Mouse (Mus musculus) kidney, adult 9 months (tissue): Measurements from ENCODE around the gene Azin2.
A peak's percentile ranks its signal among the peaks of the same experiment; 100 is the strongest.

Source experiments
- DNase-seq: peaks from one replicate; pipeline ENCODE4 v3.0.0; 2022

Azin2 gene

DNA sequence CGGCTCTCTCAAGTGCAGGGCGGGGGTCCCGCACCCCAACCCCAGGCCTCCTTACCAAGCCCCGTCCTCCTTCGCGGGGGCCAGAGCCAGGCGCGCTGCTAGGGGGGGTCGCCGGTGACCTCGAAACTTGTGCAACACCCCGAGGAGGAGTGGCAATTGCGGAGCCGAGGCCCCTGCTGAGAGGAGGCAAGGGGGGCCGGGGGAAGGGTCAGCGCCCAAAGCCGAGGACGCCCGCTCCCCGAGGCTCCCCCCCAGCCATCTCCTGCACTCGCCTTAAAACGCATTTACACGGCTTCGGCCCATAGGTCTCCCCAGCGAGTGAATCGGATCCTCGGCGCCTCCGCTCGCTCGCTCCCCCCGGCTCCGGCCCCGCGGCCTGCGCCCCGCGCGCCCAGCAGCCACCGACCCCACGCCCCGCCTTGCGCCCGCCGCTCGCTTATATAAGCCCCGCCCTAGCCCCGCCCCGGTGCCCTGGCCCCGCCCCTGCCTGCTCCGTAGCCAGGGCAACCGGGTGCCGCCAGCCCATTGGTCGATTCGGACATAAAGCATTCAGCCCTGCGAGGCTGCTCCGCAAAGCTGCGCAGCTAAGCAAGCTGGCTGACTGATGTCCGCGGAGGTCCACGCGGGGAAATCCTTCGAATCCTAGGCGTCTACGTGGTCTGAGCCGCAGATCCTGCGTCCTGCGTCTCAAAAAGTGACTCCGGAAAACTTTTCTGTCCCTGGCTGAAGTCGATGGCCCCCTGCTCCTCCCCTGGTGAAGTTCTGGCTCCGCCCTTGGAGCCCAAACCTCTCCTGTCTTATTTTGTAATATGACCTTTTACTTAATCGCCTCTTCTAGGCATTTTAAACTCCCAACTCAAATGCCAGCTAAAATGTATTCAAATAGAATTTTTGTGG lies at the start of gene Azin2:
Gene Azin2, minus strand, starts transcription at position 414 of the 897 bp plus-strand sequence.
- DNase-seq = peak; percentile 94

DNA sequence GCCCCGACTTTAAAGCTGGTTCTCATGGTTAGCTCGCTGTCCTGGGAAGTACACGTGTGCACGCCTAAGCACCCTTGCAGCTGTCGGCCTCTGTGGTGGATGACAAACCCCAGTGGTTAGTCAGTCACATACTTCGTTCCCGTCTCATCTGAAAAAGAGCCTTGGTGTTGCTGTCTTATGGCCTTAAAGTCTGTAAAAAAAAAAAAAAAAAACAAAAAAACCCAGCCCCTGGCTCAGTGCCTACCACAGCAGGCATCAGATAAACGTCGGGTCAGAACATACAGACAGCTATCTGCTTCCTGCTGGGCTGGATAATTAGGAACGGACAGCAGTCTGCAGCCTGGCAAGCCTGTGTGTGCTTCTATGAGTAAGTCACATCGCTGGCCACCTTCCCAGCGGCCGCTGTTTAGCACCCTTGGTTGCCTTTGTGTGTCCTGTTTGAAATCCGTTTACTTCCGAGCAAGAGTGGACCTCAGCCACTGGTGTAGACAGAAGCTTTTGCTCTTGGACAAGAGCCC lies 49.4 kb upstream of the Azin2 start:
- DNase-seq = no peak

DNA sequence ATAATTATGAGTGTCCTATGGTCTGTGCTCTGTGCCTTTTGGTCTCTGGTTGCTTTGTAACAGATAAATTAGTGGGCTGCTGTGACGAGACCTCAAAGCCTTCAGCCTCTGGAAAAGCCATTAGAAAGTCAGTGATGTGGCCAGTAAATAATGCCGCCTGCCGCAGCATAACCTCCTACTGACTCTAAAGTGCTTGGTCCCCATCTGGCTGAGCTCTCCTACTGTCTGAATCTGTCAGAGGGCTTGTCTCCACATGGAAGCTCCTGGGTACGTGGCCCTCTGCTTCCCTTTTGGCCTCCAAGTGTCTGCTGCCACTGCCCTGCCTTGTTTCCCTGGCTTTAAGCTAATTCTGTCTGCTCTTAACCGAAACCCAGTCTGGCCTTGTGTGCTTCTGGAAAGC lies 47.3 kb upstream of the Azin2 start:
- no peak for DNase-seq

DNA sequence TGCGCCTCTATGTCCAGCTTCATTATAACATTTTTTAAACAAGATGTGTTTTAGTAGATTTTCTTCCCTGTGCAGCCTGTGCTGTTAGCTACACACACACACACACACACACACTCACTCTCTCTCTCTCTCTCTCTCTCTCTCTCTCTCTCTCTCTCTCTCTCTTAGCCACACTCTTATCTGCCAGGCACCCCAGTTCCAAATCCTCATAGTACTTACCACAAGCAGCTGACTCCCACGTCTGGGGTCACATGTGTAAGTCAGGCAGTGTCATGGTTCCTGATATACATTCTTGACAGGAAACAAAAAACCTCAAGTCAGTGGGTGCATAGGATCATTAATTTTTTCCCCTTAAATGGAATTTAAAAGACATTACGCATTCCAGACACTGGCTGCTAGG lies 46.4 kb upstream of the Azin2 start:
- DNase-seq = no peak

DNA sequence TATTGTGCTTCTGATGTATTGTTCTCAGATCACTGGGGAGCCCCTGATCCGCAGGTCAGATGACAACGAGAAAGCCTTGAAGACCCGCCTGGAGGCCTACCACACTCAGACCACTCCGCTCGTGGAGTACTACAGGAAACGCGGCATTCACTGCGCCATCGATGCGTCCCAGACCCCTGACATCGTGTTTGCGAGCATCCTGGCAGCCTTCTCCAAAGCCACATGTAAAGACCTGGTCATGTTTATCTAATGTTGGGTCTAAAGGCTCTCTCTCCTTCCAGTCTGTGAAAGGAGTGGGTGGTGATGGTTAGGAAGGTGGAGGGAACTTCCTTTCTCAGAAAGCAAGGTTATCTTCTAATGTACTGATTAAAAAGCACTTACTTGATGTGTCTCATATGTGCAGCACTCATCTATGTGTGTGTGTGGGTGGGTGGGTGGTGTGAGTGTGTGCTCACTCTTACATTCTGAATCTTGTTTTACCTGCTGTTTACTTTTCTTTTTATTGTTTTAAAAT lies 45.8 kb upstream of the Azin2 start:
- no peak for DNase-seq

DNA sequence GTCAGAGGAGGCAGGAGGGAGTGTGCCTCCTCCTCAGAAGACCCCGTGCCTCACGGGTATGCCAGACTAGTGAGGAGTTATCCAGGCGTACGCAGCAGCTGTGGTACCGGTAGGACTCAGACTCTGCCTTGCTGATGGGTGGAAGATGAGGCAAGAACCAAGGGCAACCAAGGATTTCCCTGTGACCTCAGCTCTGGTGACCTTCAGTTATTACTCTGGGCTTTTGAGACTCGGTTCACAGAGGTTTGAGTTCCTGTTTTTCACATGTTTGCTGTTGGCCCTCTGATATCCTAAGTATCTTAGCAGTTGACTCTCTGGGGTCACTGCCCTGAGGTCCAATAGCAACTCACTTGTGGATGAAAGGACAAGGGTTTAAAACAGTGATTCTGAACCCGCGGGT lies 41.5 kb upstream of the Azin2 start:
- DNase-seq = no peak

DNA sequence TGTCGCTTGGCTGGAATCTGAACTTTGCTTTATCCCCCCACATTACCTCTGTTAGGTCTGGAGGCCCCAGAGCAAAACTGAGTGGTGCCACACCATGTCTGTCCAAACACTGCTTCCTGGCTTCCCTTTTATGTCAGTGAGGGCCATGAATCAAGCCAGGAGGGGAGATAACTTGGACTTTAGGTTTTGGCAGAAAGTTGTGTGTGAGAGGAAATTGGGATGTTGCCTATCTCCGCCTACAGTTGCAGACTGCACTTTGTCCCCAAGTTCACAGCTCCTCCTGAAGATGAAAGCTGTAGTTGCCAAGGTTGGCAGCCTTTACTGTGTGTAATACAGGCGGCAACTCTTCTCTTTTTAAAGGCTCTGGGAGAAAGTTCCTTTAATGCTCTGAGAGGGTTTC lies 38.5 kb upstream of the Azin2 start:
- DNase-seq = peak; percentile 93

DNA sequence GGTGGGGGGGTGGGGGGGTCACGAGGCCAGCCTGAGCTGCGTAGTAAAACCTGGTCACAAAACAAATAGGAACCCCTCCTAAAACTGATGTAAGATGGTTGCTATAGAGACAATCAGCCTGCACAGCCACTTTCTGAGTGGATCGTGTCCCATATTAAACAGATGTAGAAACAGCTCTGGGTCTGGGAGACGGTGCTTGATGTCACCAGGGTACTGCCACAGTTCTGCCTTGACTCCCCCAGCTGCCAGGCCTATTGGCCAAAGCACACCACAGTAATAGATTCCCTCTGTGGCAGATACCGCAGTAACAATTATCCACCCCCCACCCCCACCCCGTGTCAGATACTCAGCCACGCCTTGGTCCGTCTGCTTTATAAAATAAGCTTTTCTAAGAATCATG lies 36.2 kb upstream of the Azin2 start:
- DNase-seq = no peak

DNA sequence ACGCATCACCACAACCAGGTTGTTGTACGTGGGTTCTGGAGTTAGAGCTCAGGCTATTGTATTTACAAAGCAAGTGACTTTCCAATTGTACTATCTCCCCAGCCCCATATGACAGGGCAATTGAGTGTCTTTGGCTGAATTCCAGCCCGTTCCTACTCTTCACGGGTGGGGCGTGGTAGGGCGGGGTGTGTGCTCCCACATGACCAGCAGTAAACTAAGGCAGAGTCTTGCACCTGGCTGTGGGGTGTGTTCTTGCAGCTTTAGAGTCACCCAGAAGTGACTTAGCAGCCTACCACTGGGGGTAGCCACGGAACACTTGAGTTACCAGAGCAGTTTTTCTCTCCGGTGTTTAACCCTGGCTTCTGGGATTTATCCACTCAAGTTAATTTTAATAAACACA lies 35.0 kb upstream of the Azin2 start:
- no peak for DNase-seq

DNA sequence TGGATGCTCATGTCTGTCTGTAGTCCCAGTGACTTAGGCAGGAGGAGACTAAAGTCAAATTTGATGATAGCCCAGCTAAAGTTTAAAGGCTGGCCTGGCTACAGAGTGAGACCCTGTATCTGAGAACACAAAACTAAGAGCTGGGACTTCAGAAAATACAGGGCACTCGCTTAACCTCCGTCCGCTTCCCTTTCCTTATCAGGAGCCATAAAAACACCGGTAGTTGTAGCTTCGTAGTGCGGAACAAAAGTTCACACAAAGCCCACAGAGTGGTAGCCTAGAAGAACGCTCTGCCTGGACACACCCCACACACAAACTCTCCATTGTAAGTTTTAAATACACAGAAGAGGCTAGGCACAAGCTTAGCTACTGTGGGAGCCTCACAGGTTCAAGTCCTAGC lies 33.0 kb upstream of the Azin2 start:
- DNase-seq = no peak

DNA sequence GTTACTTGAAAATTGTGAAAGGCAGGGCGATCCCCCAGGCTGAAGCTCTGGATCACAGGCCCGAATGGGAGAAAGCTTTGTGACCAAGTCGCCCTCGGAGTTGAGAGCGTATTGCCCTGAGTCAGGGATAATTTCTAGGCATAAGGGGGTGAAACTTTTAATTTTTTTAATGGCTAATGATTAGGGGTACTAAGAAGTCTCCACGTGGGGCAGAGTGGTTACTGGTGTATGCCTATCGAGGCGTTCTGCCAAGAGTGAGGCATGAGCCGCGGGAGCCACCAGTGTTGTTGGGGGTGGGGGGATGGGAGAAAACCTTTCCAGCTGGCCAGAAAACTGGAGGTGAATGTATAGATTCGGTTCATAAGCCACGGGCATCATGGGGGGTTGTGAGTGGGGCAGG lies 31.4 kb upstream of the Azin2 start:
- DNase-seq = no peak

DNA sequence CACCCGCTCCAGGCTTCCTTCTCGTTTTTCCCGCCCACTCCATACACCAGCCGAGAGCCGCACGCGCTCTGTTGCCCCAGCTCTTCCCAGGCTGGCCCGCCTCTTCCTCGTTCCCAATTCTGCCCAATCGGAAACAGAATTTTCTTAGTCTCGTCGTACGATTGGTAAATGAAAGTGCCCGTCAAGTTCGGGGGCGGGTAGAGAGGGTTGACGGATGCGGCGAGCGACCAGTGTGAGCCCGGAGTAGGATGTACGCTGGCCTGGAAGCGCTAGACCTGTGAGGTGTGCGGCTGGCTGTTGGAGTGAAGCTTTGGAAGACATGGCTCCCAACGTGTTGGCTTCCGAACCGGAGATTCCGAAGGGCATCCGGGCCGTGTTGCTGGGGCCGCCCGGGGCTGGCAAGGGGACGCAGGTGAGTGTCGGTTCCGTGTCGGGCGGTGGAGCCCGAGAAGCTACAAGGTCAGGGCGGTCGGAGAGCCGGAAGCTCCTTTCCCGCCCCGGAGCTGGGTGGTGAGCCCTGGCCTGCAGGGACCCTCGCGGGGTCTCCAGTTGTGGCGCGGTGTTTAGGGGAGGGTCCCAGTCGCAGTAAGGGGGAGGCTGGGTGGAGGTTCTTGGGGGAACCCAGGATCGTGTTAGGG lies 30.9 kb upstream of the Azin2 start:
- DNase-seq = peak; percentile 98

DNA sequence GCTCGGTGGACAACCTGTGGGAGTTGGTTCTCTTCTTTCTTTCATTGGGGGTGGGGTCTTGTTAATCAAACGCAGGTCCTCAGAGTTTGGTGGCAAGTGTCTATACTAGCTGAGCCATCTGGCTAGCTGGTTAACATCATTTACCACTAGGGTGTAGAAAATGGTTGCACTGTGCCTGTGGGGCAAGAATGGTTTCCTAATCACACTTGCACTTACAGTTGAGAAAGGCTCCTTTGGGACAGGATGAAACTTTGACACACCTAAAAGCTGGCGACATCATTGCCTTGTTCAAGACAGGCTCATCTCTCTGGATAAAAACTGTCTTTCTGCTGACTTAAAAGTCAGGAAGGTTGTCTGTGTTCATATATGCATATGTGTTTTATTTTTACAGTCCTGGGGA lies 29.9 kb upstream of the Azin2 start:
- DNase-seq = no peak

DNA sequence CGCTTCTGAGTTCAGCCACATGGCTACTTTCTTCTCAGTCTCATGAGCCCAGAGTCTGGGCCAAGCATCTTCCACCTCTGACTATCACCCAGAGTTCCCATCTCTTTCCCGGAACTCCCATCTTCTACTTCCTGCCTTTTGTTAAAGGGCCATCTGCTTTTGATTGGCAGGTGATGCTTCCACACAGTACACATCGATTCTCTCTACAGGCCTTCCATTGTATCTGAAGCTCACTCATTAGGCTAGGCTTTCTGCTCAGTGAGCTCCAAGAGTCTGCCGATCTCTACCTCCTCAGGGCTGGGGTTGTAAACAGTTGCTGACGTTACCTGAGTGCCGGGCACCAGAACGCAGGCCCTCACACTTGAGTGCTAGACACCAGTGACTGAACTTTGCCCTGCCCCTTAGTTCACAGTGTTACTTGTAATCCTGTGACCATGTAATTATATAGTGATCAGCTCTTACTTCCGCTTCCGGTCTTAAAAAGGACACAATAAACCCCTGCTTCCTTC lies 29.3 kb upstream of the Azin2 start, which contains the start of gene Ak2:
Gene Ak2, plus strand, starts transcription at position 459 of the 509 bp plus-strand sequence.
- no peak for DNase-seq

DNA sequence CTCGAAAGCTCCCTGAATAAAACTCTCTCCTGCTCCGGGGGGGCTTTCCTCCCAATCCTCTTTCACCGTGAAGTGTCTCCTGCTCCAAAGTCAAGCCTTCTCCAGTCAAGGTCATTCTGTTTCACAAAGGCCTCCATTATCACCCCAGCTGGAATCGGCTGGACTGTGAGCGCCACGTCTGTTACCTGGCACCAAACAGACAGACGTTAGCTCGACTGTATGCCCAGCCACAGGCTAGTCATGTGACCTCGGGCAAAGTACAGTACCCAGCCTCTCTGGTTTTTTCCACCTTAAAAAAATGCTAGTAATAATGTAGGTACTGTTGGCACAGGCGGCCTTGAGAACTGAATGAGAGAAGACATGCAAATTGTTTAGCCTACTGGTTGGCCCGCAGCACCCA lies 27.4 kb upstream of the Azin2 start:
- peak; percentile 90 for DNase-seq

DNA sequence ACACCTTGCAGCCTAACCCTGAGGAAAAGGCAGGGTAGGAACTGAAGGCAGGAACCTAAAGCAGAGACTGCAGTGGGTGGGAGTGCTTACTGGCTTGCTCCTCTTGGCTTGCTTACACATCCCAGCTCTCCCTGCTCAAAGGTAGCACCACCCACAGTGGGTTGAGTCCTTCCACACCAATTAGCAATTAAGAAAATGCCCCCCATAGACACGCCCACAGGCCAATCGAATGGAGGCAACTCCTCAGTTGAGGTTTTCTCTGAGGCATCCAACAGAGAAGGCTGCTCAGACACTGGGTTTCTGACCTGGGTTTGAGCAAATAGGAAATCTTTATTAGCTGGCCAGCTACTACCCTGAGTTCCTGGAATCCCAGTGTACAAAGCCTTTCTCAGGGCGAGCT lies 26.7 kb upstream of the Azin2 start:
- DNase-seq = peak; percentile 84

DNA sequence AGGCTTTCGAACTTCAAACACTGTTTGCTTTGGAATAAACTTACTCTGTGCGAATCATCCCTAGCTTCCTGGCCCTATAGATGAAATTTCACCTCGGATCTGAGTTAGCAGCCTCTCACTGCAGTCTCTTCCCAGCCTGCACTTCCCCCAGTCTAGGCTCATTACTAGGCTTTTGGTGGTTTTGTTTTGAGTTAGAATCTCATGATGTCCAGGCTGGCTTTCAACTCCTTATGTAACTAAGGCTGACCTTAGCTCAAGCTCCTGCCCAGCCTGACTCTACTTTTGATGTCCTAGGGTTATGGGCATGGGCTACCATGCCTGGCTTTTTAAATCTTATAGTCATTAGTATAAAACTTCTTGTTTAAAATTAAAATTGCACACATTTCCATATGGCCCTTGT lies 22.4 kb upstream of the Azin2 start:
- DNase-seq = peak; percentile 84

DNA sequence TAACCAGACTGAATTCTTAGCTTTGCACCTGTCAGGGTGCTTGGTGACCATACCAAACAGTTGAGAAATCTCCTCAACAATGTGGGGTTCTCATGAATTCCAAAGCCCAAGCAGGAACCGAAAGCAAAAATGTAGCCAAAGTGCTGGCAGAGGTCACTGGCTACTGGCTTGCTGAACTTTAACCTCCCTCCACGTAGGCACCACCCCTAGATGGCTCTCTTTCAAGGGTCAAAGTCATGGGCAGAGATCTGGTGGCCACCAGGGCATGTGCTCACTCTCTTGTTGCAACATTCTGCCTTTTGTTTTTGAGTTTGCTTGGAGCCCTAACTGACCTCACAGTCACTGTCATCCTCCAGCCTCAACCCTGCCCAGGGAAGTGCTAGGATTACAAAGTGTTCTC lies 21.4 kb upstream of the Azin2 start:
- peak; percentile 92 for DNase-seq

DNA sequence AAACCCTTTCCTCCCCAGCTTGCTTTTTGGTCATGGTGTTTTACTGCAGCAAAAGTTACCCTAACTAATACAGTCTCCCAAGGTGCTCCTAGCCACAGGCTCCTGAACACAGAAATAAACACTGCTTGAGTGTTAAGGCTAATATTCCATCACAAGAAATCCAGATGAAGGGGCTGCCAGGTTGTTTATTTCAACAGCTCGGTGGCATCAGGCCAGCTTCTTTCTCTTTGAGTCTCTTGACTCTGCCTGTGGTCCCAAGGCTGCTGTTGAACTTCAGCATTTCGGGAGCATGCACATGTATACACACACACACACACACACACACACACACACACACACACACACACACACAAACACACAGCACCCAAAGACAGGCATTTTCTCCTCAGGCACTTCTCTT lies 20.9 kb upstream of the Azin2 start:
- peak; percentile 67 for DNase-seq

DNA sequence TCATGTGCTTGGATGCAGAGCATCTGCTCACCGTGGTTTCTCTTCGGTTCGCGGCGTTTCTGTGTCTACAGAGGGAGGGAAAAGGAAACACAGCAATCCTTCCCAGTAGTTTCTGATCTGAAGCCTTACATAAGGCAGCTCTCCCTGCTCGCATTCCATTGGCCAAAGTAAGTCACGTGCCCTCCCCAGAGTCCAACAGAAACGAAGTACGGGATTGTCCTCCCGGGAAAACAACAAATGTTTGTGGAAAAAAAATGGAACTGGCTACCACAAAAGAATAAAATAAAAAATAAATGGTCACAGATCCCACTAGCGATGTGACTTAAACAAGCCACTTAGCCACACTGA lies 19.6 kb upstream of the Azin2 start:
- DNase-seq = peak; percentile 66

DNA sequence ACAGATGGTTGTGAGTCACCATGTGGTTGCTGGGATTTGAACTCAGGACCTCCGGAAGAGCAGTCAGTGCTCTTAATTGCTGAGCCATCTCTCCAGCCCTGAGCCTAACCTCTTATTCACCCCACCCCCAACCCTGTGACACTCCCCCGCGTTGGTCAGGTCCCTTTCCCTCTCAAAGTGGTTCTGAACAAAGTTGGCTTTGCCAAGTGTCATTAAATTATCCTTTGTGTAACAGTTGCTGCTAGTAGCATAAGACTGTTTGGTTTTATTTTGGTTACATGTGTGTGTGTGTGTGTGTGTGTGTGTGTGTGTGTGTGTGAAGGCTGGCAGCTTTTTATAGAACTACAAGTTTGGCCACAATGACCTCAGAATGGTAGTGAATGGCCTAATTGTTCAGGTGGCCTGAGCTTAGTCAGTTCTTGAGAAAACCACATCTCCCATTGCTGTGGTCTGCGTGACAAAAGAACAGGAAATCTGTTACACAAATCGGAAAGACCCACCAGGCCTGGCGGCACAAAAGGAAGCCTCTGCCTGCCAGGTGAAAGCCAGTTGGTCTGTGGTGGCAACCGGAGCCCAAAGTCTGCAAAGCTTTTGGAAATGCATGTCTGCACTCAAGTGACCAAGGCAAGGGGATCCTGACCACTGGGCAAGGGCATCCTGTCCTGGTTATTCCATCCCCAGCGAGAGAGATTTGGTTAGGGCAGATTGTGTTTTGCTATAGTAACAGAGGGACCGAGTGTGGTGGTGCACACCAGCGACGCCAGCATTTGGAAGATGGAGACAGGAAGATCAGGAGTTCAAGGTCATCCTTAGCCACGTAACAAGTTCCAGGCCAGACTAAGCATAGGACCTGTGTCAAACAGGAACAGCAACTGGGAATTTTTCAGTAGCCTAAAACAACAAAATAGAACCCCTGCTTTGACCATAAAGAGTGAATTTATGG lies 18.9 kb upstream of the Azin2 start:
- no peak for DNase-seq

DNA sequence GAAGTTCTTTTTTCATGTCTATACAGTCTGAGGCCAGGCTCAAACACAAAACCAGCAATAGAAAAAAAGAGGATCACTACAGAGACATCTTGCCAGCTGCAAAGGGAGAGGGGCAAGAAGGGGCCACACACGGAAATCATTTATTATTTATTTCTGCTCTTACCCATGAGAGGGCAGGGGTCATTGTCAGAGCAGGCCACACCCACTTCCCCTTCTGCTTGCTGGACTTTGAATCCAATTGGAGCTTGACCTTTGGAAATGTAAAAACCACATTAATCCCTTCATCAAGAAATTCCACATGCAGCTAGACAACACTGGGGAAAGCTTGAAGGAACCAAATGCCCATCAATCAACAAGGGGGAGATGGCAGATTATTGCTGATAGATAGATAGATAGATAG lies 16.4 kb upstream of the Azin2 start:
- peak; percentile 91 for DNase-seq

DNA sequence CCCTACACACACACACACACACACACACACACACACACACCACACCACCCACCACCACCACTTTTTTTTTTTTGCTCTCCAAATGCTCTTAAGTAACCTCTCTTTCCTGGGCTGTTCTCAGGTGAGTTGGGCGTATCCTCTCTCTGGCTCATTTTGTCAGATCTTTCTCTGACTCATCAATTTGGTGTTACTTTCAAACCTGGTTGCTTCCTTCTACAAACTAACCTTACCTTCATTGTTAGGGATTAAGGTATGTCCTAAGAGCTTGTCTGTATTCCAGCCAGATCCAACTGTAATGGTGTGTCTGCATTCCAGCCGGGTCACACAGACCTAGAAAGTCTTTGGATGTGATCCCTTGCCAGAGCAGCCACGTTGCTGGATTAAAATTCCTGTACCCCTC lies 15.0 kb upstream of the Azin2 start:
- no peak for DNase-seq
